Mouse (Mus musculus) neural tube, embryonic 10.5 days (tissue): ENCODE results near the gene Thyn1.

Experiments
- DNase-seq: peaks from one replicate; pipeline ENCODE4 v3.0.0-alpha.2; 2017; ENCODE audit warnings: low spot score; ENCODE audit errors: extremely low spot score

Gene Thyn1

DNA sequence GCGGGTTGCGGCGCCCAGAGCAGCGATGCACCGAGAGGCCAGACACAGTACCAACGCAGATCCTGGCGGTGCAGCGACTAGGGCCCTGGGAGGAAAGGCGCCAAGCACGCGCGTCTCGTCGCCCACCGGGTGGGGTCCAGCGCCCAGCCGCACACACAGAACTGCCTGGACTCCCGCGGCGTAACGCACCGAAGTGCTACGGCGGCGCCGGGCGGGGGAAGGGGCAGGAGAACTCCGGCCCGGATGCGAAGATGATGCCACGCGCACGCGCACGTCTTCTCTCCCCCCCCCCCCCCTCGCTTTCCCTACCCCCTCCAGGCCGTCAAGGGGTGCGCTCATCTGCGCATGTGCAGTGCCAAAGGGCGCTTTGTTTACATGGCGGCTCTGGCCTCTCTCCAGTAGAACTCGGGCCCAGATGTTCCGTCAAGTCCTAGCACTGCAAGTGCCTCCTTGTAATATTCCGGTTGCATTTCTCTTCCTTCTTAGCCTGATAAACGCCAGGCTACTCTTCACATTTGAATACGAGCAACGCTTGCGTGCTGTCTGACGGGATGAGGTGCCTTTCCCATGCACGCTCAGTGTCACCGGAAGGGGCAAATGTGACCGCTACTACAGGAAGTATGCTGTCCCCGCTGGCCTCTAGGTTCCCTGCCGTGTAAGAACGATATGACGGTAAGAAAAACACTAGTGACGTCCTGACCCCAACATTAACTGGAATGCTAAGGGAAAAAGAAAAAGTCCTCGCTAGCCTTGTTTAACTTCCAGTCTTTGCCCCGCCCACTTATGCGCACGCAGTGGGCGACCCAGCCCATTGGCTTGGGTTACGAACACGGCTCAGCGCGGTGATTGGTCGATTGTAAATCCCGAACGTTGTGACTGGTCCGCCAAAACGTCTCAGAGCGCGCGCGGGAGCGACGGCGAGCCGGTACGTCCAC, 30.6 kb downstream of the Thyn1 start, which contains the start of the genes Vps26b and Ncapd3:
TSS of gene Vps26b (minus strand) at position 238 of the 935 bp plus-strand sequence.
TSS of gene Ncapd3 (plus strand) at position 348 of the 935 bp plus-strand sequence.
- peak; percentile 97 for DNase-seq

GRCm38 (mm10) chr9:27030763-27031100, 31.2 kb downstream of the Thyn1 start:
- no peak for DNase-seq

DNA sequence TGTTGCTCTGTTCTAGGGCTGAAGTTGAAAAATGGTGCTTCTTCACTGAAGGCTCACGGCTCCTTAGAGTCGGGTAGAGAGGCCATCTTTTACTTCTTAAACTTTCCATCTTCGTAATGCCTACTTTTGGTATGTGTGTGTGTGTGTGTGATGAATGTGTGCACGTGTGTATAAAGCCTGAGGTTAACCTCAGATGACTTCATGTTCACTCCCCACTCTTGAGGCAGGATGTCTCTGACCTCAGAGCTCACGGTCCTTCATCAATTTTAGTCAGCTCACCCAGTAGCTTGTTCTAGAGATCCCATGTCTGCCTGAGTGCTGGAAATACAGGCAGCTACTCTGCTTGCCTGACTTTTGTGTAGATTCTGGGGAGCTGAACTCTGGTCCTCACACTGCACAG, 44.4 kb downstream of the Thyn1 start:
- no peak for DNase-seq

DNA sequence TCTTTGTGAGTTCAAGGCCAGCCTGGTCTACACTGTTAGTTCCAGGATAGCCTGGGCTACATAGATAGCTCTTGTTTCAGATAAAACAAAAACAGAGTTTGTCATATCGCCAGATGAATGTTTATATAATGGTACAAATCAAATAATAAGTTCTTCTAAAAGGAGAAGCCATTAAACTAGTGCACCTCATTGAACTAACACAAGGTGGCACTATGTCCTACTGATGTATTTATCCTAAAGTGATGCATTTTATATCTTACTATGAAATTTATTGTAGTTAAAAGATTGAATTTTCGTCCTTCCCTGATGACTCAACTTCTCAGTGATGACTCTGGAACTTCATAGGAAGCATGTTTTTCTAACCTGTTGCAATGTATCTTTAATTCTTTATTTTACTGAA, 50.0 kb downstream of the Thyn1 start:
- no peak for DNase-seq
